Mouse (Mus musculus) C2C12 (cell line): Measurements from ENCODE around the gene Ypel5.

Experiments used
- CTCF ChIP-seq: IDR thresholded peaks from one replicate; pipeline ENCODE4 v1.5.1; 2011; ENCODE audit not compliant: control insufficient read depth, insufficient read depth, insufficient read length
- FOSL1 ChIP-seq: IDR thresholded peaks from one replicate; pipeline ENCODE4 v1.8.0; 2011; ENCODE audit warnings: mild to moderate bottlenecking, low read length; ENCODE audit not compliant: poor library complexity, insufficient read depth, severe bottlenecking
- MAX ChIP-seq: IDR thresholded peaks from one replicate; pipeline ENCODE4 v1.6.1; 2011; ENCODE audit warnings: mild to moderate bottlenecking, control low read depth
- USF1 ChIP-seq: IDR thresholded peaks from one replicate; pipeline ENCODE4 v1.6.1; 2011; ENCODE audit warnings: low read depth, mild to moderate bottlenecking, control low read depth, moderate library complexity

- TF ChIP-seq CTCF (no peak), MAX (no peak), USF1 (no peak), FOSL1 (no peak)
Measured at GRCm38 (mm10) chr17:72828027-72828678, 8.1 kb upstream of the Ypel5 start.
